Mouse (Mus musculus): ENCODE results near the gene Nodal.

GRCm38 (mm10) chr10:61383715-61384047 lies 34.1 kb upstream of the Nodal start:
- TF ChIP-seq KAT2A (IDR thresholded peaks at IDR 0.05; ENCODE audit: insufficient replicate concordance, low read length) (no peak), CTCF (conservative IDR thresholded peaks at IDR 0.05 in 1 of 2, IDR thresholded peaks at IDR 0.05 in 1 of 2; ENCODE audit: low read depth in 2 of 2, low read length in 2 of 2) (no peak), POLR2AphosphoS2 (IDR thresholded peaks at IDR 0.05; ENCODE audit: low read depth, low read length) (no peak), RCOR1 (conservative IDR thresholded peaks at IDR 0.05; ENCODE audit: low read depth, low read length) (no peak)

Data from CH12.LX (cell line).